Mouse (Mus musculus) gastrocnemius, adult 18-20 months (tissue): Measurements from ENCODE around the gene Gm10570. TPM values are rescaled to one million over a fixed set of nuclear protein-coding genes. Genes with fewer than 3 reads are reported as not detected.

ENCODE experiments used
- DNase-seq: peaks from one replicate; pipeline ENCODE4 v3.0.0; 2021; ENCODE audit warnings: low spot score
- total RNA-seq, 2 experiments: library from RNA; stranded (reverse); gene quantifications; 2 replicates each; pipeline ENCODE4 v1.2.3; 2021

The Gm10570 gene
- total RNA-seq, 2 experiments from 2014 or later = 0.66 TPM; not detected in 1

DNA sequence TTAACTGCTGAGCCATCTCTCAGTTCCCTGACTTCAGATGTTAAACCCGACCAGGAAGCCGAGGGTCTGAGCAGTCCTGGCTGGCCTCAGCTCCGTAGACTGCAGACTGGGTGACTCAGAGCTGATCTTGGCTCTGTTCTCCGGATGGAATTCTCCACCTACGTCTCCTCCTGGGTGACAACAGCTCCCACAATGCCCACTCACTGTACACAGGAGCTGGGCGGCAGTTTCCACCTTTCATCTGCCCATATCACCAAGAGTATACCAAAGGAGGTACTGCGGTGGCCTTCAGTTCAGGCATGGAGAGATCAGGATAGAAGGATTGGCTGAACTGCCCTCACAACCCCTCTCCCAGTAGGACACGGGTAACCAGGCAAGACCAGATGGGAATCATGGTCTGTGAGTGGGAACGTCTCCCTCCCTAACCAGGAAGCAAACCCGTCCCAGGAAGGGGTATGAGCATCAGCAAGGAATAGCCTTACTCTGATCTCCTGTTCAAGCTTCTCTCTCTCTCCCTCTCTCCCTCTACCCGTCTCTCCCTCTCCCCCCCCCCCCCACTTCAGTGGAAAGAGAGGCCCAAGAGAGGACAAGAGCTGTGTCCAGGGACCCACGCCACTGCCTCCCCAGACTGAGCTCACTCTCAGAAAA lies 34.7 kb downstream of the Gm10570 start:
- DNase-seq = no peak

DNA sequence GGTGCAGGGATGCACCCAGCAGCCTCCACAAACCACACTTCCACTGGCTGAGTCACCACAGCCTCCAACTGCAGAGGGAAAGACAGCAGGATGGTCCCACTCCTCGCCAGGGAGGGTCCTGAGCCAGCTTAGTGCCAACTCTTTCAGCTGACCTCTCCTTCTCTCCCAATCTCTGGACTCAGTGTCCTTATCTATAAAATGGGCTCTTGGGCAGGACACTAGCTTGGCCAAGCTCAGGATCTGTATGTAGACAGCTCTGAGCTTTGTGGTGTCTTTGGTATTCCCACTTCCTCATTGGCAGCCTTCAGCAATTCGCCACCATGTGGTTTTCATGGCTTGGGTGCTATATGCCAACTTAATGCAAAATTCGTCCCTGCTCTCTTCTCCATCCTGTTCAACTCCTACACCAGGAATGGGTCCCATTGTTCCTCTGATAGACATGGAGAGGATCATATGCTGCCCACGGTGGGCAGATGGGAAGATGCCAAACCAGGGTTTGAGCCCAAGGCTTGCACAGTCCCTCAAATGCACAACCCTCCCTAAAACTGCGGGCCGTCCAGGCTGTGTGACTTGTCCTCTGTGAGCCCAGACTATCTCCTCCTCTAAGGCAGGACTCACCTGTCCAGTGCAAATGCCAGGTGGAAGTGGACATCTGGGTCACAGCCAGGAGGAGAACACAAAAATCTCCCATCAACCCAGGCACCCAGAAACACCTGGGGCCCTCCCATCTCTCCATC lies 37.7 kb downstream of the Gm10570 start:
- DNase-seq = no peak

DNA sequence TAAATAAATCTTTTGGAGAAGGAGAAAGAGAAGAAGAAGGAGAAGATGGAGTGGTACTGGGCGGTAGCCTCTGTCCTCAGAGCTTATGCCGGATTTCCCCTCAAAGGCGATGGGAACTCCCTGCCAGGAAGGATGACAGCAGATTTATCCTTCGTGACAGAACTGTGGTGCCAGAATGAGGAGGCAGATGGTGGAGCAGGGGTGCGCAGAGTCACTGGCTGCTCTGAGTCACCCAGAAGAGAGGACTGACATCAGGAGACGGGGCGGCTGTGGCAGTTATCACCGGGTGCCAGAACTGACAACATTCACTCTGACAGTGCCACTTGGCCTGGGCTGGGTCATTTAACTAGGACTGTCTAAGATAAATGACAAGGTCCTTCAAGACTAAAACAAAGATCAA lies 38.4 kb downstream of the Gm10570 start:
- no peak for DNase-seq

DNA sequence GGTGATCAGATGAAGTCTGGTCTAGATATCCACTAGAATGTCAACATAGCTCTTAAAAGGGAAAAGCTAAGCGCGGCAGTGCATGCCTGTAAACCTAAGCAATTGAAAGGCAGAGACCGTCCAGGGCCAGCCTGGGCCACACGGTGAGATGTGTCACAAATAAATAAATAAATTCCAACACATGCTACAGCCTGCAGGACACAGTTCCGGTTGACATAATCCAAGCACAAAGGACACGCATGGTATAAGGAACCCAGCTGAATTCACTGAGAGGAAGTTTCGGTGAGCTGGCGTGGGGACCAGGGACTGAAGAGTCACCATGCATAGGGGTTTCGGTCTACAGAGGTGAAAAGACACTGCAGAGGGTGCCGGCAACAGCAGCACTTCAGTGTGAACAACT lies 39.7 kb downstream of the Gm10570 start:
- no peak for DNase-seq

DNA sequence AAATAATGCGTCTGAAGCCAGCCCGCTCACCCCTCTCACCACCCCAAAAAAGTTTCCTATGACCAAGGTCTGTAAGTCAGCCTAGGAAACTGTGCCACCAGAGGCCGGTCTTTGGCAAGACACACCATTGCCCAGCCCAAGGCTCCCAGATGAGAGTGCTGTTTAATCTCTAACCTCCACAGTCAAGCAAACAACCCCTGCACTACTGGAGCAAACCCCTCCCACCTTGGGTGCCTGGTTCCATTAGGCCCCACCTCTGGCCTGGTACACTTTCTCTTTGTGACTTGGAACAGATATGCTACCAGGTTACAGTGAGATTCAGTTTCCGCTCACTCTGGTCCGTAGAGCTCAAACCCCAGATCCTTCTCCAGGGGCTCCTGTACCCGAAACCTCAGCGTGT lies 41.4 kb downstream of the Gm10570 start:
- DNase-seq = no peak

DNA sequence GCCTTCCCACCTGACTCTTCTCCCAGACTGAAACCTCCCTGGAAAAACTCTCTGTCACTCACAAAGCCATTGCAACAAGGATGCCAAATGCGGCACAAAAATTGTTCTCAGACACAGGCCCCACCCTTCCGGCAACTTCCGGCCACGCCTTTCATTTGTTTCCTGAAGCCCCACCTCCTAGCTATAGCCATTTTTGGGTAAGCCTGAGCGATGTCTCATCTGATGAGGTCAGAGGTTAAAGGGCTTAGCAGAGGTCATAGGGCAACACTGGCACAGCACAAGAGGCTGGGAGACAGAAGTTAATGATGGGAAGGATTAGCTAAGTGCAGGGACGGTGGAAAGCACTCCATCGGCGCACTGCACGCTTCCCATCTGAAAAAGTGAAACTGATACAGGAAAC lies 41.9 kb downstream of the Gm10570 start:
- DNase-seq = no peak

DNA sequence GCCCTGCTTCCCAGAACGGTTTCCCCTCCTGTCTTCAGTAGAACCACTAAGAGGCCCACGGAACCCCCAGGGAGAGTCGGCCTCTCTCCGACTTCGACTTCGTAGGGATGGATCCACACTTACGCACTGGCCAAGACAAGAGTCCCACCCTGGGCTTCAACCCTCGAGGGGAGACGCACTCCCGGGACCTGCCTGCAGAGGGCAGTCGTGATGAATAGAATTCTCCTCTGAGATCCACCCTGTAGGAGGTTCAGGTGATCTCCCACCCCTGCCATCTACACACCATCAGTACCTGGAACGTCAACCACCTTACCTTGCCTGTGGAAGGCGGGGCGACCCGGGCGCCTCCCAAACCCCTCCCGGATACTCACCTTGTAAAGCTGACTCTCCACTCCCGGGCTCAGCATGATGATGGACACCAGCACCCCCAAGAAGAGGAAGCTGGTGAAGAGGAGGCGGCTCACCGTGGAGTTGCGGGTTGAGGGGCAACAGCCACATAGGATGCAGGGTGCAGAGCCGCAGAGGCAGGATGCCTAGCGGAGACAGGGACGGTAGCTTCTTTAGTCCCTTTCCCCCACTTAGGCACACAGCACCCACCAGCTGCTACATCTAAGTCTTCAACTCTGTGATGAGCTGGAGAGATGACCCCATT lies 43.6 kb downstream of the Gm10570 start:
- DNase-seq = peak; percentile 60

DNA sequence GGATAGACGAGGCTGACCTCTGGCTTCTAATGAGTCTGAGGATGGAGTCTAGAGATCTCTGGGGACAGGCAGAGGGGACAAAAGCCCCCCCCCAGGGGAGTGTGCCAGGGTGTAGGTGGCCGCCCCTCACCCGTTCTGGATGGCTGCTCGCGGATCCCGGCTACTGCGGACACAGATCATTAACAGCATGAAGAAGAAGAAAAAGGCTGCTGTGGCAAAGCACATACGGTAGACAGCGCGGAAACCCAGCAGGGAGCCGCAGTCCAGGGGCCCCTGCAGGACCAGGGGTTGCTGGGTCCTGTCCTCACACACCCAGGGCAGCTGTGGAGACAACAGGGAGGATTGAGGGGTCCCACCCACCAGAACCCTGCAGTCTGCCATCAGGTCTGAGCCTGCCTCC lies 44.3 kb downstream of the Gm10570 start:
- no peak for DNase-seq

DNA sequence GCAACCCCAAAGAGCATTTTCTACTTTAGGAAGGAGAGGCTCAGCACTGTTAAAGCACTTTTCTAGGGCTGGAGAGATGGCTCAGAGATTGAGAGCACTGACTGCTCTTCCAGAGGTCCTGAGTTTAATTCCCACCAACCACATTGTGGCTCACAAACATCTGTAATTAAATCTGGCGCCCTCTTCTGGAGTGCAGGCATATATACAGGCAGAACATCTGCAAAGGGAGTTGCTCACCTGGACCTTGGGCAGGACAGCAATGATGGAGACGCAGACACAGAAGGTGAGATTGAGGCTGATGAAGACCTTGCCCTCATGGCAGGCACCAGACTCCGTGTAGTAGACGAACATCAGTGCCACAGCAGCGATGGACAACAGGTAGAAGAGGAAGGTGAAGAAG lies 48.1 kb downstream of the Gm10570 start:
- DNase-seq = no peak

Other genes starting within 250 kb of the Gm10570 start
- gene Pef1, start 206.1 kb downstream of the Gm10570 start, total RNA-seq = 10 to 100 TPM; 33.7 to 38.6 TPM
- gene Hcrtr1, start 169.3 kb downstream of the Gm10570 start, total RNA-seq = not detected
- 10 to 100 TPM; 27.5 to 40.5 TPM for gene Tinagl1, start 133.6 kb downstream of the Gm10570 start, total RNA-seq
- not detected for gene Gm853, start 86.3 kb downstream of the Gm10570 start, total RNA-seq
- 10 to 100 TPM; 71.7 to 80.8 TPM for gene Serinc2, start 29.5 kb downstream of the Gm10570 start, total RNA-seq
- 1,000 to 10,000 TPM in 1 of 2 experiments, 100 to 1,000 TPM in 1; 614 to 1,203 TPM for gene Fabp3, start 79 bp downstream of the Gm10570 start, total RNA-seq
- gene Zcchc17, start 51.3 kb upstream of the Gm10570 start, total RNA-seq = 10 to 100 TPM; 42.5 to 44.8 TPM
- gene Snrnp40, start 51.5 kb upstream of the Gm10570 start, total RNA-seq = 10 to 100 TPM; 11.6 to 11.7 TPM